In the genomic region with DNA sequence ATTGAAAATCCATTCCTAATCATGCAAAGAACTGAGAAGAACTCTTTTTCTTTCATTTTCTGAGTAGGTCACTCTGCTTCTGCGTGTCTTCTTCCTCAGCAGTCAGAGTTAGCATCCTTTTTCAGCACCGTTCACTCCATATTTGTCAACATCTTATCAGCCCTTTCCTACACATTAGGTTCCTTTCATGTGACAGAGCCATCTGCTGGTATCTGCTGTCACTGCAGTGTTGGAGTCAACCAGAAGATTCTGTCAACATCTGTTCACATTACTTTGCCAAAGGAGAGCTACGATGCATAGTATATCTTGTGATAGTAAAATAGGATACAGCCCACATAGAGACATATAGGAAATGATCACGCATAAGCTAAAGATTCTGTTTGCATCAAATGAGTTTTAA, we compare ENCODE assay signal across 8 mouse cellular contexts.
DNase-seq lines count a peak whose midpoint lies in the region; ATAC-seq and TF ChIP-seq lines count a peak whose summit lies in the region.

No protein-coding gene starts in this region.

- no peaks in the 10 kb centered on the region for H3K36me3 ChIP-seq in limb, embryonic 11.5 days (ENCODE audit: control insufficient read depth, insufficient read depth, low read length)
- H3K36me3 ChIP-seq in limb, embryonic 10.5 days = no peaks in the 10 kb centered on the region
- H3K36me3 ChIP-seq in hindbrain, embryonic 13.5 days = peaks cover 3% of the 10 kb centered on the region; the same call in 1 of the 2 replicates
- H3K36me3 ChIP-seq in neural tube, embryonic 13.5 days = peaks cover under 1% of the 10 kb centered on the region; the same call in 1 of the 2 replicates

- no peaks in the 10 kb centered on the region for H3K9me3 ChIP-seq in limb, embryonic 11.5 days (ENCODE audit: control insufficient read depth, low read length)
- H3K9me3 ChIP-seq in limb, embryonic 10.5 days (replicated peaks) = no peaks in the 10 kb centered on the region
- H3K9me3 ChIP-seq in hindbrain, embryonic 13.5 days = no peaks in the 10 kb centered on the region
- H3K9me3 ChIP-seq in neural tube, embryonic 13.5 days = no peaks in the 10 kb centered on the region

- no peak overlapping the region for H3K9ac ChIP-seq in limb, embryonic 11.5 days (ENCODE audit: low read length)
- H3K9ac ChIP-seq in hindbrain, embryonic 13.5 days = no peak overlapping the region
- H3K9ac ChIP-seq in neural tube, embryonic 13.5 days = no peak overlapping the region

- no peak overlapping the region for H3K4me2 ChIP-seq in limb, embryonic 11.5 days (ENCODE audit: low read depth, severe bottlenecking)
- no peak overlapping the region for H3K4me2 ChIP-seq in hindbrain, embryonic 13.5 days
- no peak overlapping the region for H3K4me2 ChIP-seq in neural tube, embryonic 13.5 days

- 42% methylated on average over 4 of the region's 4 CpGs for WGBS in limb, embryonic 11.5 days
- 47% methylated on average over 4 of the region's 4 CpGs for WGBS in limb, embryonic 10.5 days
- 45% methylated on average over 4 of the region's 4 CpGs for WGBS in hindbrain, embryonic 13.5 days
- WGBS in neural tube, embryonic 13.5 days = 45% methylated on average over 4 of the region's 4 CpGs

- no peaks in the 10 kb centered on the region for H3K4me1 ChIP-seq in limb, embryonic 11.5 days (ENCODE audit: control insufficient read depth, insufficient read depth, low read length)
- peaks cover 19% of the 10 kb centered on the region for H3K4me1 ChIP-seq in limb, embryonic 10.5 days
- no peaks in the 10 kb centered on the region; the same call in 1 of the 2 replicates for H3K4me1 ChIP-seq in cortical plate, adult 2 months (ENCODE audit: control insufficient read depth, insufficient read depth, low read length)
- H3K4me1 ChIP-seq in hindbrain, embryonic 13.5 days (replicated peaks) = no peaks in the 10 kb centered on the region; the same call in 1 of the 2 replicates
- H3K4me1 ChIP-seq in neural tube, embryonic 13.5 days (replicated peaks) = 0 out of 2 replicates have a peak, but pooled peaks cover 8% of the 10 kb centered on the region

- no peaks in the 10 kb centered on the region for H3K27me3 ChIP-seq in limb, embryonic 11.5 days (ENCODE audit: control insufficient read depth, insufficient read depth, low read length)
- H3K27me3 ChIP-seq in limb, embryonic 10.5 days (ENCODE audit: low read depth, poor library complexity, severe bottlenecking) = no peaks in the 10 kb centered on the region
- no peaks in the 10 kb centered on the region for H3K27me3 ChIP-seq in hindbrain, embryonic 13.5 days
- H3K27me3 ChIP-seq in neural tube, embryonic 13.5 days = no peaks in the 10 kb centered on the region

- H3K4me3 ChIP-seq in limb, embryonic 11.5 days (ENCODE audit: low read depth, low read length) = no peak overlapping the region
- no peak overlapping the region for H3K4me3 ChIP-seq in limb, embryonic 10.5 days
- H3K4me3 ChIP-seq in cortical plate, adult 2 months (ENCODE audit: insufficient read depth, low read length) = no peak overlapping the region
- no peak overlapping the region for H3K4me3 ChIP-seq in hindbrain, embryonic 13.5 days
- H3K4me3 ChIP-seq in neural tube, embryonic 13.5 days = no peak overlapping the region

- ATAC-seq in limb, embryonic 11.5 days (ENCODE audit: insufficient number of reproducible peaks, low FRiP score, low TSS enrichment, low read depth) = no peak
- ATAC-seq in hindbrain, embryonic 13.5 days (ENCODE audit: low FRiP score) = peak; percentile 73; the same call in 1 of the 2 replicates
- ATAC-seq in neural tube, embryonic 13.5 days (ENCODE audit: low read depth) = 0 out of 2 replicates have a peak, but pooled peaks have one; percentile 36
- no peak for ATAC-seq in megakaryocyte, adult 5-6 weeks (ENCODE audit: poor library complexity, severe bottlenecking)

- H3K27ac ChIP-seq in limb, embryonic 11.5 days (replicated peaks; ENCODE audit: low read depth, low read length) = no peak overlapping the region
- no peak overlapping the region for H3K27ac ChIP-seq in limb, embryonic 10.5 days
- no peak overlapping the region for H3K27ac ChIP-seq in cortical plate, adult 2 months (ENCODE audit: insufficient read depth, low read length)
- no peak overlapping the region for H3K27ac ChIP-seq in hindbrain, embryonic 13.5 days
- no peak overlapping the region for H3K27ac ChIP-seq in neural tube, embryonic 13.5 days (replicated peaks)

- TF ChIP-seq CTCF in cortical plate, adult 2 months (IDR thresholded peaks at IDR 0.05; ENCODE audit: extremely low read depth, insufficient read depth, low read length) = peak; percentile 64; the same call in 1 of the 2 replicates

- intact Hi-C loops in left cerebral cortex, postnatal 14 days (cut with DNase I) = no loop called here

- peak; percentile 44 for DNase-seq in limb, embryonic 11.5 days (ENCODE audit: low spot score)
- no peak for DNase-seq in limb, embryonic 10.5 days (ENCODE audit: low spot score)
- DNase-seq in ZHBTc4 (ENCODE audit: low read depth, low spot score) = peak; percentile 54
- peak; percentile 73 to 76 for DNase-seq in left cerebral cortex, postnatal 14 days (ENCODE audit: low spot score in 2 of 2)

- TF ChIP-seq POLR2A in cortical plate, adult 2 months (IDR thresholded peaks at IDR 0.05; ENCODE audit: extremely low read depth, insufficient read depth, low read length) = no peak

Comparison
In these comparisons a context has a peak if more than half of its experiments do, and no peak if none do; other contexts are left out.
1. ATAC-seq: peak in hindbrain, embryonic 13.5 days (single experiment) and neural tube, embryonic 13.5 days (single experiment); none in limb, embryonic 11.5 days (single experiment) and megakaryocyte, adult 5-6 weeks (single experiment).